Mouse (Mus musculus) midbrain, embryonic 11.5 days (tissue): Measurements from ENCODE around the gene Chka. TPM values are rescaled to one million over a fixed set of nuclear protein-coding genes. Genes with fewer than 3 reads are reported as not detected.

Experiments
- ATAC-seq: fragments of 200-750 bp; cut with Nextera tagmentation; 2 replicates; pipeline ENCODE4 v1.8.0; 2017; ENCODE audit warnings: moderate TSS enrichment, moderate library complexity; ENCODE audit not compliant: low FRiP score
- DNase-seq: peaks from one replicate; pipeline ENCODE4 v3.0.0; 2015; ENCODE audit warnings: low spot score; ENCODE audit errors: missing footprints
- H3K27ac ChIP-seq: fragments of 300-500 bp; sonication (generic); 2 replicates; pipeline ENCODE4 v1.5.1; 2014; ENCODE audit warnings: low read depth, low read length
- H3K27me3 ChIP-seq: fragments of 300-500 bp; sonication (generic); 2 replicates; pipeline ENCODE4 v1.6.1; 2014; ENCODE audit warnings: mild to moderate bottlenecking, low read length, moderate library complexity, mixed read lengths; ENCODE audit not compliant: control insufficient read depth, insufficient read depth
- H3K36me3 ChIP-seq: fragments of 300-500 bp; sonication (generic); 2 replicates; pipeline ENCODE4 v1.6.1; 2014; ENCODE audit warnings: mild to moderate bottlenecking, low read length, moderate library complexity, mixed read lengths; ENCODE audit not compliant: control insufficient read depth, insufficient read depth
- H3K4me1 ChIP-seq: fragments of 300-500 bp; sonication (generic); 2 replicates; pipeline ENCODE4 v1.6.1; 2014; ENCODE audit warnings: low read length; ENCODE audit not compliant: control insufficient read depth, insufficient read depth
- H3K4me2 ChIP-seq: fragments of 300-500 bp; sonication (generic); 2 replicates; pipeline ENCODE4 v1.6.1; 2014; ENCODE audit warnings: mild to moderate bottlenecking, moderate library complexity
- H3K4me3 ChIP-seq: fragments of 300-500 bp; sonication (generic); 2 replicates; pipeline ENCODE4 v1.5.1; 2014; ENCODE audit warnings: low read depth, low read length
- H3K9ac ChIP-seq: fragments of 300-500 bp; sonication (generic); 2 replicates; pipeline ENCODE4 v1.6.1; 2014; ENCODE audit warnings: low read length
- H3K9me3 ChIP-seq: fragments of 300-500 bp; sonication (generic); 2 replicates; pipeline ENCODE4 v1.6.1; 2016; ENCODE audit warnings: low read length; ENCODE audit not compliant: control insufficient read depth
- WGBS: fragments of 180-500 bp; shearing (Covaris S2); extraction: QIAGEN DNeasy Blood & Tissue Kit; methylation state at CpG from one replicate; pipeline ENCODE4 v1.1.7; 2014; 5-methylcytosine and 5-hydroxymethylcytosine counted together
- polyA plus RNA-seq: library from polyadenylated mRNA; unstranded; fragments of >200 nt; fragmentation: Nextera tagmentation; extraction: Ambion mirVana; gene quantifications from 2 replicates; pipeline ENCODE4 v1.2.1, GENCODE M21; 2014

Gene Chka
- polyA plus RNA-seq, 1 experiment from 2014 or later: 53.0 TPM

- Histone ChIP-seq H3K9me3 (no peaks in the 10 kb centered on the region), H3K9ac (peak overlapping the region; percentile 6; the same call in 1 of the 2 replicates), H3K27ac (no peak overlapping the region), H3K4me1 (peaks cover 14% of the 10 kb centered on the region), H3K4me2 (peak overlapping the region; percentile 72), H3K36me3 (no peaks in the 10 kb centered on the region), H3K4me3 (peak overlapping the region; percentile 82), H3K27me3 (no peaks in the 10 kb centered on the region)
- 9% methylated on average over 19 of the region's 19 CpGs for WGBS
- ATAC-seq (peak; percentile 1), DNase-seq (no peak)
Measured at GRCm38 (mm10) chr19:3850847-3851469, 615 bp upstream of the Chka start.

- peak overlapping the region; percentile 82 for H3K4me3 ChIP-seq
- H3K4me1 ChIP-seq: peaks cover 14% of the 10 kb centered on the region
- H3K27ac ChIP-seq: peak overlapping the region; percentile 97
- peak overlapping the region; percentile 92 for H3K9ac ChIP-seq
- no peaks in the 10 kb centered on the region for H3K36me3 ChIP-seq
- H3K4me2 ChIP-seq: peak overlapping the region; percentile 72
- no peak; the same call in 1 of the 2 replicates for ATAC-seq
- H3K27me3 ChIP-seq: no peaks in the 10 kb centered on the region
- no peak for DNase-seq
- no peaks in the 10 kb centered on the region for H3K9me3 ChIP-seq
- under 1% methylated on average over 70 of the region's 74 CpGs for WGBS
Measured at GRCm38 (mm10) chr19:3851979-3852681, 557 bp downstream of the Chka start.

- WGBS: 95% methylated on average over 10 of the region's 10 CpGs
- Histone ChIP-seq H3K9me3 (no peaks in the 10 kb centered on the region), H3K27ac (no peak overlapping the region), H3K36me3 (no peaks in the 10 kb centered on the region), H3K4me1 (peaks cover 14% of the 10 kb centered on the region), H3K4me2 (peak overlapping the region; percentile 72), H3K27me3 (no peaks in the 10 kb centered on the region), H3K9ac (no peak overlapping the region), H3K4me3 (peak overlapping the region; percentile 82; the same call in 1 of the 2 replicates)
- no peak for ATAC-seq
- DNase-seq: no peak
Measured at GRCm38 (mm10) chr19:3853121-3853520, 1.5 kb downstream of the Chka start.

DNA sequence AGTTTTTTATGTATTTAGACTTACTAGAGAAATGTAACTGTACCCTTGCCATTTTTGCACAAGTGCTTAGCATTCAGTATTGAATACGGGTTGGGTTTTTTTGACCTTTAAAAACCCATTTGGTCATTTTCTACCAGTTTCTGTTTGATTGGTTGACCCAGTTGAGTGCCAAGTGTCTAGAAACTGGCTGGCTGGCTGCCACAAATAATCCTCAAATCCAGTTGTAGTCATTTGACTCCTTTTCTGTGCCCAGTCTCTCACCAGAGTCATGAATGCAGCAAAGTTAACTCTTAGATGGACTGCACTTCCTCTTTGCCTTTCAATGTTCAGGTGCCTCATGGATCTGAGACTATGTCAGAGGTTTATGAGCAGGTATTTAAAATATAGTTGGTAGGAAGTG is 2.3 kb downstream of the Chka start:
- no peaks in the 10 kb centered on the region for H3K36me3 ChIP-seq
- H3K27me3 ChIP-seq: no peaks in the 10 kb centered on the region
- H3K9me3 ChIP-seq: no peaks in the 10 kb centered on the region
- DNase-seq (no peak), ATAC-seq (no peak)
- H3K4me1 ChIP-seq: peaks cover 14% of the 10 kb centered on the region
- 98% methylated on average over 1 of the region's 1 CpGs for WGBS
- no peak overlapping the region for H3K27ac ChIP-seq
- no peak overlapping the region for H3K9ac ChIP-seq
- no peak overlapping the region for H3K4me2 ChIP-seq
- H3K4me3 ChIP-seq: no peak overlapping the region

GRCm38 (mm10) chr19:3855091-3855490 is 3.5 kb downstream of the Chka start:
- no peak for DNase-seq
- 67% methylated on average over 6 of the region's 6 CpGs for WGBS
- peaks cover 14% of the 10 kb centered on the region for H3K4me1 ChIP-seq
- no peak overlapping the region for H3K4me3 ChIP-seq
- H3K9me3 ChIP-seq: no peaks in the 10 kb centered on the region
- H3K4me2 ChIP-seq: no peak overlapping the region
- ATAC-seq: no peak
- no peaks in the 10 kb centered on the region for H3K36me3 ChIP-seq
- H3K27me3 ChIP-seq: no peaks in the 10 kb centered on the region
- H3K27ac ChIP-seq: no peak overlapping the region
- no peak overlapping the region for H3K9ac ChIP-seq

DNA sequence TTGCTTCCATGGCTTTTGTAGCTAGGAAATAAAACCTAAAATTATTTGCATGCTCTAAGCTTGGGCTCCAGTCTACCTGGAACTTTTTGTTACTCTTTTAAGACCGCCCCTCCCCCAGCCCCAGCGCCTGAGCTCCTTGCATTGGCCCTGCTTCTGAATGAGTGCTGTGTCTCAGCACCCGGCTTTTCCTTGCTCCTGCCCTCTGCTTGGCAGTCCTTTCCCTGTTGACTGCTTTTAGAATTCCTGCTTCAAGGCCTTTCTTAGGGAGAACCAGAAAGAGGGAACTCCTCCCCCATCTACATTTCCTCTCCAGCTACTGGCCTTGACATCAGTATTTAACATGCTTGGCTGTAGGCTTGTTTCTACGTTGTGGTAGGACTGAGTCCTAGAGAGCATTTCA is 4.0 kb downstream of the Chka start:
- Histone ChIP-seq H3K36me3 (no peaks in the 10 kb centered on the region), H3K9me3 (no peaks in the 10 kb centered on the region), H3K27ac (no peak overlapping the region), H3K4me3 (no peak overlapping the region), H3K4me2 (no peak overlapping the region), H3K27me3 (no peaks in the 10 kb centered on the region), H3K9ac (no peak overlapping the region), H3K4me1 (peaks cover 14% of the 10 kb centered on the region)
- WGBS: 26% methylated on average over 4 of the region's 4 CpGs
- no peak for ATAC-seq
- no peak for DNase-seq

- ATAC-seq (no peak), DNase-seq (no peak)
- no peak overlapping the region for H3K4me3 ChIP-seq
- H3K27ac ChIP-seq: no peak overlapping the region
- peaks cover 2% of the 10 kb centered on the region; the same call in 1 of the 2 replicates for H3K36me3 ChIP-seq
- 89% methylated on average over 3 of the region's 3 CpGs for WGBS
- no peak overlapping the region for H3K9ac ChIP-seq
- H3K27me3 ChIP-seq: no peaks in the 10 kb centered on the region
- peaks cover 8% of the 10 kb centered on the region for H3K4me1 ChIP-seq
- no peak overlapping the region for H3K4me2 ChIP-seq
- H3K9me3 ChIP-seq: no peaks in the 10 kb centered on the region
Measured at GRCm38 (mm10) chr19:3857220-3857619, 5.6 kb downstream of the Chka start.

DNA sequence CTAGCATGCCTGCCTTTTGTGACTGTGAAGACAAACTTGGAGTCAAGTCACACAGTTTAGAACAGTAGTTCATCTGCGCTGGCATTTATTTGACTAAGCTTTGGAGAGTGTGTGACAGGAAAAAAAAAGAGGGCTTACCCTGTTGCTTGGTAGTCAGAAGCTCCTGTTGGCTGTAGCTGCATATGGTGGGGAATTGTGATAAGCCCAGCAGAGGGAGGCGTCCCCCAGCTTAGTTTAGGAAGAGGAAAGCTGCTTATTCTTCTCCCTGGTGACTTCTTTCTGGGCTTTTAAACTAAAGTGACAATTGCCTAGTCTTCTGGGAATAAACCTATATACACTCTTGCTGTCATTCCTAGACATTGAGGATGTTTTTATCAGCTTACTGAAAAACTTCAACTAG is 11.1 kb downstream of the Chka start:
- Histone ChIP-seq H3K27me3 (no peaks in the 10 kb centered on the region), H3K9me3 (no peaks in the 10 kb centered on the region; the same call in 1 of the 2 replicates), H3K9ac (no peak overlapping the region), H3K4me2 (no peak overlapping the region), H3K27ac (no peak overlapping the region), H3K4me1 (no peaks in the 10 kb centered on the region), H3K36me3 (peaks cover 2% of the 10 kb centered on the region; the same call in 1 of the 2 replicates), H3K4me3 (no peak overlapping the region)
- ATAC-seq (no peak), DNase-seq (no peak)
- WGBS: 86% methylated on average over 2 of the region's 2 CpGs

GRCm38 (mm10) chr19:3864960-3865359 is 13.4 kb downstream of the Chka start:
- peaks cover 2% of the 10 kb centered on the region; the same call in 1 of the 2 replicates for H3K36me3 ChIP-seq
- H3K9ac ChIP-seq: no peak overlapping the region
- no peaks in the 10 kb centered on the region for H3K4me1 ChIP-seq
- DNase-seq: no peak
- no peak overlapping the region for H3K4me3 ChIP-seq
- no peaks in the 10 kb centered on the region; the same call in 1 of the 2 replicates for H3K9me3 ChIP-seq
- 81% methylated on average over 2 of the region's 2 CpGs for WGBS
- H3K4me2 ChIP-seq: no peak overlapping the region
- H3K27me3 ChIP-seq: no peaks in the 10 kb centered on the region
- ATAC-seq: no peak
- no peak overlapping the region for H3K27ac ChIP-seq
